ENCODE assay signal across 9 mouse cellular contexts in genomic region chr11:8601411-8601821, GRCm38 (mm10).
DNase-seq lines count a peak whose midpoint lies in the region; ATAC-seq and TF ChIP-seq lines count a peak whose summit lies in the region.
"Had no signal": no experiment of that assay in that cellular context is flagged by ENCODE, and none has a peak within 500 bp of the region (broad histone marks: within the 10 kb centered on the region; RNA-seq: fewer than 3 reads in every experiment).

No protein-coding gene starts in this region.

- H3K4me2 ChIP-seq in heart, embryonic 16.5 days (ENCODE audit: low read depth, low read length), result no peak overlapping the region
- no peak overlapping the region for H3K4me2 ChIP-seq in hindbrain, embryonic 14.5 days (replicated peaks)
- H3K4me2 ChIP-seq in neural tube, embryonic 14.5 days (ENCODE audit: low read depth, low read length), result no peak overlapping the region

- peaks cover 6% of the 10 kb centered on the region for H3K4me1 ChIP-seq in heart, embryonic 16.5 days (ENCODE audit: control insufficient read depth, insufficient read depth, low read length)
- 0 out of 2 replicates have a peak, but pooled peaks cover 3% of the 10 kb centered on the region for H3K4me1 ChIP-seq in heart, adult 2 months (ENCODE audit: control insufficient read depth, insufficient read depth, low read length)
- H3K4me1 ChIP-seq in bone marrow macrophage, adult 2 months (ENCODE audit: control insufficient read depth, insufficient read depth, low read length), result peaks cover 77% of the 10 kb centered on the region
- no peaks in the 10 kb centered on the region for H3K4me1 ChIP-seq in hindbrain, embryonic 14.5 days (replicated peaks; ENCODE audit: control insufficient read depth, insufficient read depth, low read length)
- H3K4me1 ChIP-seq in neural tube, embryonic 14.5 days (ENCODE audit: control insufficient read depth, insufficient read depth, low read length), result no peaks in the 10 kb centered on the region

- no peak for TF ChIP-seq EP300 in heart, adult 2 months (IDR thresholded peaks at IDR 0.05; ENCODE audit: insufficient read depth, low read depth, low read length)

- H3K27ac ChIP-seq in heart, embryonic 16.5 days (ENCODE audit: low read length), result 0 out of 2 replicates have a peak overlapping the region, but pooled peaks have one; percentile 29
- no peak overlapping the region for H3K27ac ChIP-seq in heart, adult 2 months
- H3K27ac ChIP-seq in bone marrow macrophage, adult 2 months (ENCODE audit: insufficient read depth, low read depth, low read length), result peak overlapping the region; percentile 70
- no peak overlapping the region for H3K27ac ChIP-seq in hindbrain, embryonic 14.5 days
- no peak overlapping the region for H3K27ac ChIP-seq in neural tube, embryonic 14.5 days (ENCODE audit: low read depth, low read length)

- H3K4me3 ChIP-seq in heart, embryonic 16.5 days (ENCODE audit: low read length), result no peak overlapping the region
- H3K4me3 ChIP-seq in heart, adult 2 months, result no peak overlapping the region
- no peak overlapping the region for H3K4me3 ChIP-seq in bone marrow macrophage, adult 2 months (ENCODE audit: insufficient read depth, low read length)
- H3K4me3 ChIP-seq in hindbrain, embryonic 14.5 days (replicated peaks; ENCODE audit: low read length), result no peak overlapping the region
- H3K4me3 ChIP-seq in neural tube, embryonic 14.5 days (ENCODE audit: low read depth, low read length), result no peak overlapping the region

- H3K27me3 ChIP-seq in heart, embryonic 16.5 days (ENCODE audit: control insufficient read depth, insufficient read depth, low read length), result no peaks in the 10 kb centered on the region
- no peaks in the 10 kb centered on the region for H3K27me3 ChIP-seq in heart, adult 2 months (ENCODE audit: control insufficient read depth, insufficient read depth, low read length)
- H3K27me3 ChIP-seq in hindbrain, embryonic 14.5 days (ENCODE audit: control insufficient read depth, insufficient read depth, low read length), result no peaks in the 10 kb centered on the region
- no peaks in the 10 kb centered on the region for H3K27me3 ChIP-seq in neural tube, embryonic 14.5 days (ENCODE audit: control insufficient read depth, insufficient read depth, low read length)

- intact Hi-C loops in heart, adult 2 months (cut with DNase I), result no loop called here
- intact Hi-C loops in left cerebral cortex, postnatal 36 days (cut with DNase I), result no loop called here

- no peak for TF ChIP-seq POLR2A in heart, adult 2 months (IDR thresholded peaks at IDR 0.05; ENCODE audit: insufficient read depth, low read depth, low read length)
- TF ChIP-seq POLR2A in bone marrow macrophage, adult 2 months (IDR thresholded peaks at IDR 0.05; ENCODE audit: borderline replicate concordance, low read depth, low read length), result no peak

- ATAC-seq in heart, embryonic 16.5 days (replicated peaks; ENCODE audit: extremely low read depth, insufficient read depth, low FRiP score), result peak; percentile 45; the same call in 1 of the 2 replicates
- ATAC-seq in hindbrain, embryonic 14.5 days (ENCODE audit: low FRiP score), result peak; percentile 59
- ATAC-seq in neural tube, embryonic 14.5 days (ENCODE audit: low read depth), result peak; percentile 59

- H3K36me3 ChIP-seq in heart, embryonic 16.5 days (ENCODE audit: control insufficient read depth, insufficient read depth), result no peaks in the 10 kb centered on the region; the same call in 1 of the 2 replicates
- H3K36me3 ChIP-seq in heart, adult 2 months (ENCODE audit: control insufficient read depth, insufficient read depth, low read length), result no peaks in the 10 kb centered on the region
- H3K36me3 ChIP-seq in hindbrain, embryonic 14.5 days (replicated peaks; ENCODE audit: control insufficient read depth, insufficient read depth), result no peaks in the 10 kb centered on the region
- H3K36me3 ChIP-seq in neural tube, embryonic 14.5 days (ENCODE audit: control insufficient read depth, insufficient read depth, low read length), result no peaks in the 10 kb centered on the region

- H3K79me2 ChIP-seq in heart, adult 2 months (replicated peaks; ENCODE audit: control insufficient read depth, insufficient read depth, low read length), result no peaks in the 10 kb centered on the region

- no peak for TF ChIP-seq CTCF in heart, adult 2 months (IDR thresholded peaks at IDR 0.05)
- no peak for TF ChIP-seq CTCF in bone marrow macrophage, adult 2 months (IDR thresholded peaks at IDR 0.05; ENCODE audit: low read depth, low read length)

- H3K9ac ChIP-seq in heart, embryonic 16.5 days (ENCODE audit: low read length), result no peak overlapping the region
- no peak overlapping the region for H3K9ac ChIP-seq in heart, adult 2 months (ENCODE audit: low read depth, low read length)
- no peak overlapping the region for H3K9ac ChIP-seq in hindbrain, embryonic 14.5 days
- no peak overlapping the region for H3K9ac ChIP-seq in neural tube, embryonic 14.5 days (replicated peaks; ENCODE audit: low read depth, low read length)

- no peak for DNase-seq in heart, adult 2 months
- DNase-seq in hindbrain, embryonic 14.5 days (ENCODE audit: low spot score), result no peak
- DNase-seq in left cerebral cortex, postnatal 36 days (ENCODE audit: low spot score in 2 of 2), result no peak
- no peak for DNase-seq in urinary bladder, postnatal 10 days (ENCODE audit: low spot score)
- no peak for DNase-seq in lung, postnatal 36 days
- DNase-seq: heart, postnatal 4 days had no signal

- H3K9me3 ChIP-seq in heart, embryonic 16.5 days (replicated peaks; ENCODE audit: control insufficient read depth, low read length), result no peaks in the 10 kb centered on the region
- H3K9me3 ChIP-seq in hindbrain, embryonic 14.5 days (ENCODE audit: control insufficient read depth, low read length), result no peaks in the 10 kb centered on the region
- H3K9me3 ChIP-seq in neural tube, embryonic 14.5 days (ENCODE audit: control insufficient read depth, low read length), result no peaks in the 10 kb centered on the region

- 68% methylated on average over 7 of the region's 7 CpGs for WGBS in heart, embryonic 16.5 days
- 73% methylated on average over 7 of the region's 7 CpGs for WGBS in heart, adult 2 months
- 31% methylated on average over 7 of the region's 7 CpGs for WGBS in hindbrain, embryonic 14.5 days
- WGBS in neural tube, embryonic 14.5 days, result 17% methylated on average over 7 of the region's 7 CpGs

Comparison
In these comparisons a context has a peak if more than half of its experiments do, and no peak if none do; other contexts are left out.
1. H3K27ac ChIP-seq: peak in heart, embryonic 16.5 days (single experiment) and bone marrow macrophage, adult 2 months (single experiment); none in heart, adult 2 months (single experiment), hindbrain, embryonic 14.5 days (single experiment) and neural tube, embryonic 14.5 days (single experiment).
2. Peak in every context shown above with its lines, with median percentiles within 50 percentile points of each other: ATAC-seq.